Mouse (Mus musculus) stomach, embryonic 15.5 days (tissue): ENCODE data around the gene Zfp683. TPM values are rescaled to one million over a fixed set of nuclear protein-coding genes. Genes with fewer than 3 reads are reported as not detected.

Experiments
- ATAC-seq: fragments of 200-750 bp; cut with Nextera tagmentation; 2 replicates; pipeline ENCODE4 v1.8.0; 2017; ENCODE audit warnings: low read depth, moderate number of reproducible peaks, moderate TSS enrichment; ENCODE audit not compliant: insufficient read depth, low FRiP score
- H3K27ac ChIP-seq: fragments of 300-500 bp; sonication (generic); 2 replicates; pipeline ENCODE4 v1.5.1; 2015; ENCODE audit warnings: mild to moderate bottlenecking, inconsistent platforms
- H3K27me3 ChIP-seq: fragments of 300-500 bp; sonication (generic); replicated peaks from 2 replicates; pipeline ENCODE4 v1.6.1; 2015; ENCODE audit warnings: inconsistent platforms
- H3K36me3 ChIP-seq: fragments of 300-500 bp; sonication (generic); 2 replicates; pipeline ENCODE4 v1.6.1; 2015; ENCODE audit warnings: inconsistent platforms
- H3K4me1 ChIP-seq: fragments of 300-500 bp; sonication (generic); 2 replicates; pipeline ENCODE4 v1.6.1; 2015; ENCODE audit warnings: inconsistent platforms
- H3K4me2 ChIP-seq: fragments of 300-500 bp; sonication (generic); 2 replicates; pipeline ENCODE4 v1.6.1; 2015; ENCODE audit warnings: mild to moderate bottlenecking, inconsistent platforms
- H3K4me3 ChIP-seq: fragments of 300-500 bp; sonication (generic); replicated peaks from 2 replicates; pipeline ENCODE4 v1.5.1; 2015; ENCODE audit warnings: inconsistent platforms
- H3K9ac ChIP-seq: fragments of 300-500 bp; sonication (generic); 2 replicates; pipeline ENCODE4 v1.6.1; 2015; ENCODE audit warnings: inconsistent platforms
- H3K9me3 ChIP-seq: fragments of 300-500 bp; sonication (generic); 2 replicates; pipeline ENCODE4 v1.6.1; 2016; ENCODE audit warnings: inconsistent platforms
- WGBS: fragments of 180-500 bp; shearing (Covaris S2); methylation state at CpG from one replicate; pipeline ENCODE4 v1.1.7; 2015; 5-methylcytosine and 5-hydroxymethylcytosine counted together
- polyA plus RNA-seq: library from polyadenylated mRNA; unstranded; fragments of >200 nt; fragmentation: Nextera tagmentation; extraction: Ambion mirVana; gene quantifications from 2 replicates; pipeline ENCODE4 v1.2.1, GENCODE M21; 2015

Gene Zfp683
- polyA plus RNA-seq: not detected in 2 replicates

GRCm38 (mm10) chr4:134053538-134053937 is at the start of gene Zfp683:
Zfp683 (plus strand) TSS chr4:134053838.
- no peak for ATAC-seq
- Histone ChIP-seq H3K27me3 (no peaks in the 10 kb centered on the region), H3K9me3 (no peaks in the 10 kb centered on the region), H3K27ac (no peak within 1 kb of the TSS), H3K9ac (no peak within 1 kb of the TSS), H3K4me1 (0 out of 2 replicates have a peak, but pooled peaks cover 5% of the 10 kb centered on the region), H3K4me2 (no peak within 1 kb of the TSS), H3K36me3 (no peaks in the 10 kb centered on the region), H3K4me3 (no peak within 1 kb of the TSS)
- 81% methylated on average over 3 of the region's 3 CpGs for WGBS

- no peaks in the 10 kb centered on the region for H3K27me3 ChIP-seq
- 0 out of 2 replicates have a peak, but pooled peaks cover 3% of the 10 kb centered on the region for H3K4me1 ChIP-seq
- no peak overlapping the region for H3K27ac ChIP-seq
- no peaks in the 10 kb centered on the region for H3K9me3 ChIP-seq
- H3K4me2 ChIP-seq: no peak overlapping the region
- no peak overlapping the region for H3K9ac ChIP-seq
- WGBS: 81% methylated on average over 12 of the region's 12 CpGs
- H3K36me3 ChIP-seq: no peaks in the 10 kb centered on the region
- ATAC-seq: no peak
- H3K4me3 ChIP-seq: no peak overlapping the region
Observed at GRCm38 (mm10) chr4:134005581-134006358, 47.9 kb upstream of the Zfp683 start.

GRCm38 (mm10) chr4:134006845-134007244 is 46.8 kb upstream of the Zfp683 start:
- no peak overlapping the region for H3K4me2 ChIP-seq
- H3K36me3 ChIP-seq: no peaks in the 10 kb centered on the region
- 71% methylated on average over 3 of the region's 3 CpGs for WGBS
- ATAC-seq: no peak
- H3K9ac ChIP-seq: no peak overlapping the region
- no peaks in the 10 kb centered on the region for H3K27me3 ChIP-seq
- no peak overlapping the region for H3K27ac ChIP-seq
- H3K9me3 ChIP-seq: no peaks in the 10 kb centered on the region
- H3K4me1 ChIP-seq: no peaks in the 10 kb centered on the region
- H3K4me3 ChIP-seq: no peak overlapping the region

- H3K4me3 ChIP-seq: no peak overlapping the region
- peak; percentile 52; the same call in 1 of the 2 replicates for ATAC-seq
Observed at GRCm38 (mm10) chr4:134009709-134010108, 43.9 kb upstream of the Zfp683 start.

GRCm38 (mm10) chr4:134011450-134012414 is 41.9 kb upstream of the Zfp683 start:
- Histone ChIP-seq H3K4me3 (no peak overlapping the region), H3K4me1 (peaks cover 2% of the 10 kb centered on the region; the same call in 1 of the 2 replicates), H3K9me3 (no peaks in the 10 kb centered on the region), H3K27ac (no peak overlapping the region), H3K9ac (no peak overlapping the region), H3K4me2 (no peak overlapping the region), H3K36me3 (no peaks in the 10 kb centered on the region), H3K27me3 (peaks cover 6% of the 10 kb centered on the region; the same call in 1 of the 2 replicates)
- no peak for ATAC-seq
- 13% methylated on average over 16 of the region's 16 CpGs for WGBS

More at GRCm38 (mm10) chr4:134009709-134010108, 43.9 kb upstream of the Zfp683 start:
- Histone ChIP-seq H3K36me3 (no peaks in the 10 kb centered on the region), H3K9ac (no peak overlapping the region), H3K4me1 (no peaks in the 10 kb centered on the region), H3K4me2 (no peak overlapping the region), H3K27me3 (no peaks in the 10 kb centered on the region), H3K9me3 (no peaks in the 10 kb centered on the region), H3K27ac (peak overlapping the region; percentile 57; the same call in 1 of the 2 replicates)
- 49% methylated on average over 6 of the region's 6 CpGs for WGBS

- Histone ChIP-seq H3K27ac (no peak overlapping the region), H3K9ac (no peak overlapping the region), H3K9me3 (no peaks in the 10 kb centered on the region), H3K36me3 (no peaks in the 10 kb centered on the region), H3K4me2 (no peak overlapping the region), H3K27me3 (peaks cover 19% of the 10 kb centered on the region), H3K4me3 (no peak overlapping the region), H3K4me1 (peaks cover 13% of the 10 kb centered on the region)
- 50% methylated on average over 12 of the region's 12 CpGs for WGBS
- ATAC-seq: no peak
Observed at GRCm38 (mm10) chr4:134012858-134013528, 40.6 kb upstream of the Zfp683 start.

GRCm38 (mm10) chr4:134016208-134016607 is 37.4 kb upstream of the Zfp683 start:
- Histone ChIP-seq H3K4me3 (no peak overlapping the region), H3K27me3 (peaks cover 40% of the 10 kb centered on the region), H3K27ac (no peak overlapping the region), H3K9me3 (no peaks in the 10 kb centered on the region), H3K9ac (no peak overlapping the region), H3K36me3 (no peaks in the 10 kb centered on the region), H3K4me2 (no peak overlapping the region), H3K4me1 (peaks cover 23% of the 10 kb centered on the region)
- WGBS: 14% methylated on average over 7 of the region's 7 CpGs
- ATAC-seq: no peak

- no peak overlapping the region for H3K27ac ChIP-seq
- H3K9me3 ChIP-seq: no peaks in the 10 kb centered on the region
- H3K4me1 ChIP-seq: peaks cover 23% of the 10 kb centered on the region
- no peak for ATAC-seq
- H3K36me3 ChIP-seq: no peaks in the 10 kb centered on the region
- no peak overlapping the region for H3K9ac ChIP-seq
- no peak overlapping the region for H3K4me3 ChIP-seq
- WGBS: 7% methylated on average over 8 of the region's 8 CpGs
- peaks cover 40% of the 10 kb centered on the region for H3K27me3 ChIP-seq
- H3K4me2 ChIP-seq: no peak overlapping the region
Observed at GRCm38 (mm10) chr4:134016767-134017166, 36.9 kb upstream of the Zfp683 start.

- no peak overlapping the region for H3K9ac ChIP-seq
- H3K27me3 ChIP-seq: peaks cover 40% of the 10 kb centered on the region
- no peak overlapping the region for H3K27ac ChIP-seq
- no peak for ATAC-seq
- H3K36me3 ChIP-seq: no peaks in the 10 kb centered on the region
- H3K4me2 ChIP-seq: peak overlapping the region; percentile 41
- H3K4me3 ChIP-seq: no peak overlapping the region
- peaks cover 23% of the 10 kb centered on the region for H3K4me1 ChIP-seq
- 6% methylated on average over 21 of the region's 21 CpGs for WGBS
- no peaks in the 10 kb centered on the region for H3K9me3 ChIP-seq
Observed at GRCm38 (mm10) chr4:134017201-134017865, 36.3 kb upstream of the Zfp683 start.

- WGBS: under 1% methylated on average over 46 of the region's 46 CpGs
- H3K4me3 ChIP-seq: no peak overlapping the region
- H3K9ac ChIP-seq: no peak overlapping the region
- no peak for ATAC-seq
- H3K4me2 ChIP-seq: peak overlapping the region; percentile 41
- peaks cover 23% of the 10 kb centered on the region for H3K4me1 ChIP-seq
- no peaks in the 10 kb centered on the region for H3K9me3 ChIP-seq
- H3K36me3 ChIP-seq: no peaks in the 10 kb centered on the region
- H3K27me3 ChIP-seq: peaks cover 40% of the 10 kb centered on the region
- H3K27ac ChIP-seq: no peak overlapping the region
Observed at GRCm38 (mm10) chr4:134018038-134018778, 35.4 kb upstream of the Zfp683 start.
